Mouse (Mus musculus) mouse embryonic stem cell (cell line): ENCODE measurements around the gene Adad2.

Experiments used
- in situ Hi-C, 2 experiments: fragments of 300-500 bp; cut with MboI; formaldehyde crosslinking; loops; 1 replicate in 1 of 2; 3 replicates in 1 of 2; pipeline ENCODE4 v1.14.3; 2019 to 2020; ENCODE audit warnings: low sequenced_read_pairs in 2 of 2, low pct_unique_long_range_greater_than_20kb in 1 of 2, mixed read lengths in 1 of 2; ENCODE audit not compliant: unreplicated experiment in 1 of 2

Adad2 gene

DNA sequence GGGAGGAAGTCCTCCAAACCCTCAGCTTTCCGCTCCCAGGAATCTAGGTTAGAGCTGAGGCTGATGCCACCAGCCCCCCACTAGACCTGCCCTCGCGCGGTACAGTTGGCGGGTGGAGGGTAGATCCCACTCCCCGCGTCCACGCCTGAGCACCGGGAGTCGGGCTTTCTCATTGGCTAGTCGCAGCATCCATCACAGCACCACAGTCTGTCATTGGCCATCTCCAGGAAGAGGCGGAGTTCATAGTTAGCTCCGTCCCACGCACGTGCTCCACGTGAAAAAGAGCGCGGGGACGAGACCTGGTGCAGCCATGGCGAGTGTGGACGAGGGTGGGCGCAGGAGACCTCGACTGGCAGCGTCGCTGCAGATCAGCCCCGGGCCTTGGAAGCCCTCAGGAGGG is at the start of gene Adad2:
Gene Adad2, plus strand, starts transcription at position 277 of the 400 bp plus-strand sequence.
- in situ Hi-C loops = no loop called here

DNA sequence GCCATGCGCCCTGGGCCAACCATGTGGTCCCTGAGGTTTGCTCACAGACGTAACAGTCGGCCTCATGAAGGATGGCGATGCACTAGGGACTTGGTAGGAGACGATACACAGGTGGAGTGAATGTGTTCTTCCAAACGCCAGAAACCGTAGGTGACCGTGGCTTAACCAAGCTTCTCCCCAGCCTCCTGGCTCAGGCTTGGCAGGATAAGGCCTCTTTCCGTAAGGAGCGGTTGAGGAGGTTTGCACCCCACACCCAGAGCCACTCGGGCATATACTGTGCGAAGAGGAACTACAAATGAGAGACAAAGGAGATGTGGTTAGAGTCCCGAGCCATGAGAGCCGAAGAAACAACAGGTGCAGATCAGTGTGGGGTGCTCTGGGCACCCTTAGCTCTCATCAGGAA is 48.7 kb upstream of the Adad2 start:
- in situ Hi-C loops = no loop called here

DNA sequence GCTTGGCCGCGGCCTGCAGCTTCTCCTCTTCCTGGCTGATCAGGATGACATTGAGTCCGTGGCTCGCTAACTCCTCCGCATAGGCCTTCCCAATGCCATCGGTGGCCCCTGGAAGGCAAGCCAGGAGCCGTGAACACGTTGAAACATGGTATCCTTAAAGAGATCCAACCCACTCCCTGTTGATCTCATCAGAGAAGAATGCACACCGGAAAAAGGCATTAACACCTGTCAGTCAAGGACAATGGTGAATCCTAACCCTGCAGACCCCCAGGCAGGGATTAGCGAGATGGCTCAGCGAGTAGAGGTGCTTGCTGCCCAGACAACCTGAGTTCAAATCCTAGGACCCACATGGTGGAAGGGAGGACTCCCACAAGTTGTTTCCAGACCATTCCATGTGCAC is 46.2 kb upstream of the Adad2 start:
- in situ Hi-C loops = no loop called here

DNA sequence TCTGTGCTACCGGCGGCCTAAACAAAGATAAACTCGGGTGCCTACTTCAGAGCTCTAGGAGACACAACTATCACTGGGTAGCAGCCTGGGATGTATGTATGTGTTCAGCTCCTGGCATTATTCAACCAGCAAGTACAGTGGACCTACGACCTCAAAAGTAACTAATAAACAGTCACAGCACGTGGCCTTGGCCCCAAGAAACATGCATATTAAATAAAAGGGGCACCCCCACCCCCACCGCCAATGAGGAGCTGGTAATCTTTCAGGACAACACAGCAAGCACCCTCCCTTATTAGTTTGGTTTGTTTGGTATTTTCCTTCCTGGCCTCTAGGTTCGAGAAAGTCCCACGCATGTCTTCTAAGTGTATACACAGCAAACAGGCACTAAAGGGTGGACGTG is 44.3 kb upstream of the Adad2 start:
- in situ Hi-C loops = no loop called here

- in situ Hi-C loops = no loop called here
Measured at GRCm38 (mm10) chr8:119568951-119569350, 43.6 kb upstream of the Adad2 start.

DNA sequence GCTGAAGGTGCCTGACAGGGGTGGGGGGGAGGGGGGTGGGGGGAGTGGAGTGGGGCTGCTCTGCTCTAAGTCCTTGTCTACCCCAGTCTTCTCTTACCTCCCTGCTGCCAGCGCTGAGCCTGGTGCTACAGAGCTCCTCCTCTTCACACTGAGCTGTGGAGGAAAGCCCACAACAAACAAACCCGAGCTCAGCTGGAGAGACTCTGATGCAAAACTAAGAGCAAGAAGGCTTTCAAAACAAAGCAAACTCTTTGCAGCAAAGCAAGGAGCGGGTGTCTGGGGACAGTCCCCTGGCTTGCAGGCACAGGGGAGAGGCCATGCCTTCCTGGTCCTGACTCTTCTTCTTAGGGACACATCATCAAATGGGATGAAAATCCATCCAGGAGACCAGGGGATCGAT is 42.7 kb upstream of the Adad2 start:
- in situ Hi-C loops = no loop called here

GRCm38 (mm10) chr8:119571135-119571534 is 41.4 kb upstream of the Adad2 start:
- in situ Hi-C loops = no loop called here

DNA sequence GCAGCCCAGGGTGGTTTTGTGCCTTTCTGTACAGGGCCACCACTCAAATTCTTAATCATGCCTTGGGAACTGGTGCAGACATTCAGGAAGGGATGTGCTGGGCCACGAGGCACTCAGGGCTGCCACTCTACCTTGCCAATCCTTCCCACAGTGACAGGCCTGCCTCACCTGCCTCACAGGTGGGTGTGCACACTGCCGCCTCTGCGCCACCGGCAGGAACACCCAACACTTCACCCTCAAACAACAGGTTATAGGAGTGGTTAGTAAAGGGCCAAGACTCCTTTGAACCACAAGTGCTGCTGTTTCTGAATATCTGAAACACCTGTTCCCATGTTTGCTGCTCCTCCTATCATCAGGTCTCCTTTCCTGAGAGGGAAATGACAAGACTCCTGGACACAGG is 40.1 kb upstream of the Adad2 start:
- in situ Hi-C loops = no loop called here

DNA sequence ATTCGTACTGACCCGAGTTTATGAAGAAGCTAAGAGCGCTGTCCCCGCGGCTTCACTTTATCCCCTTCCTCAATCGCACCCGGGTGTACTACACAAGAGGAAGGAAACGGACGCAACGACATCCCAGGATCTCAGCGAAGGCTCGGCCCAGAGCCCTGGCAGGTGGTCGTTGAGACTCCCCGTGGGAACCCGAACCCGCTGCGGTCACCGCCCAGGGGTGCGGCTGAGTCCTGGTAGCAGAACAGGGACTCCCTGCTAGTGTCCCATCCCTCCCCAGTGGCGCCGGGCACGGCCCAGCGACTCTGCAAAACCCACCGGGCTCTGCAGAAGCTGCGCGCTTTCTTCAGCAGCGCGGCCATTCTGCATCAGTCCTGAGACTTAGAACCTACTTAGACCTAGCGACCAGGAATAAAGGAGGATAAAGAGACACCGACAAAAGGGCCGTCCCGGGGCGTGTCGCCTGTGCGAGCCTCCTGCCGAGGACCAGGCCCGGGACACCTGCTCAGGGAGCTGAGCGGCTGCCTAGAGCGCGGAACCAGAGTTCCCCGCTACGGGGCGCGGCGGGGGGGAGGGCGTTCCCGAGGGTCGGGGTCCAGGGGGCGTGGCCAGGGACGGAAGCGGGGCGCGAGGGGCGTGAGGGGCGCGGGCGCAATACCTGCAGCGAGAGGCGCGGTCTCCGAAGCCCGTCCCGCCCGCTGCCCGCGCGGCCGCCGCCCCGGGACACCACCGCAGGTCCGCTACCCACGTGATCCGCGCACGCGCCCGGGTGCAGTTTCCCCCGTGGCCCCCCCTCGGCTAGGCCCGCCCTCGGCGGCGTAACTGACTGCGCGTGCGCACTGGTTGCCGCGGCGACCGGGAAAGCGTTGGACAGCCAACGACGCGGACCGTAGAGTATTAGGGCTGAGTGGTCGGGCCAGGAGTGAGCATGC is 37.8 kb upstream of the Adad2 start, which contains the start of the genes Hsdl1 and Dnaaf1:
Gene Hsdl1, minus strand, starts transcription at position 747 of the 929 bp plus-strand sequence.
Gene Dnaaf1, plus strand, starts transcription at position 799 of the 929 bp plus-strand sequence.
- in situ Hi-C loops = no loop called here

- in situ Hi-C loops = no loop called here
Measured at GRCm38 (mm10) chr8:119575366-119575726, 37.2 kb upstream of the Adad2 start.

- in situ Hi-C loops = no loop called here
Measured at GRCm38 (mm10) chr8:119579096-119579495, 33.5 kb upstream of the Adad2 start.

GRCm38 (mm10) chr8:119580441-119581161 is 31.9 kb upstream of the Adad2 start:
- in situ Hi-C loops = no loop called here

DNA sequence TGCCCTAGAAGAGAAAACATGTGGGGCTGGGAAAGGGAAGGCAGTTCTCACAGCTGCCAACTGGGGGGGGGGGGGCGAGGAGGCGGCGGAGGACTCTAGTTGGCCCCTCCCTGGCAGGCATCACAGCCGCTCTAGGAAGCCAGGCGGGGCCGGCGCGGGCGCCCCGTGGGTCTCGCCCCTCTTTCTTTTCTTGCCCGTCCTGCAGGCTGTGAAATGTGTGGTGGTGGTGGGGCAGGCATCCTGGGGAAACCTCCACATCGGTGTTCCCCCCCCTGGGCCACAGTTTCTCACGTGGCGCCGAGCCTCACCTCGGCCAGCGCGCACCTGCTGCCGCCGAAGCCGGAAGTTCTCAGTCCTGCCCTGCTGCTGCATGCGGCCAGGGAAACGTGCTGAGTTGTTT is 26.6 kb upstream of the Adad2 start:
- in situ Hi-C loops = no loop called here

- in situ Hi-C loops = no loop called here
Measured at GRCm38 (mm10) chr8:119588321-119588720, 24.2 kb upstream of the Adad2 start.

- in situ Hi-C loops = no loop called here
Measured at GRCm38 (mm10) chr8:119588844-119589243, 23.7 kb upstream of the Adad2 start.

DNA sequence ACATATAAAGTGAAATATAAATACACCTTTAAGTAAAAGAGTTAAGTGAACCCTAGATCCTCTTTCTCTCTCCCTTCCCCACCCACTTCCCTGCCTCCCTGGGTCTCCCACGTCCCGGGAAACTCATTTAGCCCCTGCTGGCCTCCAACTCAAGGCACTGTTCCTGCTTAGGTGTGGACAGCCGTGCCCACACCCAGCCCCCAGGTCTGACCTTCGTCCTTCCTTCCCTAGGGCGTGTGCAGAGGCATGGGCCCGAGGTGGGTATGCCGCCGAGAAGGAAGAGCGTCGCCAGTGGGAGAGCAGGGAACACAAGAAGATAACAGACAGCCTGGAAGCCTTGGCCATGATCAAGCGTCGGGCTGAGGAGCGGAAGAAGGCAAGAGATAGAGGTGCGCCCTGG is 22.2 kb upstream of the Adad2 start:
- in situ Hi-C loops = no loop called here

- in situ Hi-C loops = no loop called here
Measured at GRCm38 (mm10) chr8:119591456-119591855, 21.1 kb upstream of the Adad2 start.

- in situ Hi-C loops = loop anchor here in 1 of 2 experiments (10.0 kb wide), 1 partner anchor 159 kb away; the partner anchor contains the start of gene Necab2
Measured at GRCm38 (mm10) chr8:119603771-119604170, 8.8 kb upstream of the Adad2 start.

DNA sequence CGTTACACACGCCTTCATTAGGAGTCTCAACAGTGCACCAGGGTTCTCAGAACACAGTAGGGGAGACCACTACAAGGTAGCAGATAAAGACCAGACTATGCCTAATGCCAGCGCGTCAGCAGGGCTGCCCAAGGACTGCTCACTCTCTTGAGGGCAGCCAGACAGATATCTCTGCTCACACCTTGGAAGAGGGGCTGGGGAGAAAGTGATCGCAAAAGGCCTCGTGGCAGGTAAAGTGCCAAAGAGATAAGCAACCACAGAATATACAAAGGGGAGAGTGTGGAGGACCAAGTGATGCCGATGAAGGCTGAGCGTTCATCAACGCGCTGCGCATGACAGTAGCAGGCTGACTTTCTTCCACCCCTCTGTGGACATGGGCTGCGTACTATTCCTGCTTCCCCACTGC is 8.1 kb upstream of the Adad2 start:
- in situ Hi-C loops = loop anchor here in 1 of 2 experiments (10.0 kb wide), 1 partner anchor 160 kb away; the partner anchor contains the start of gene Necab2
